Mouse (Mus musculus): ENCODE measurements around the gene Gpr155.

Gene Gpr155

DNA sequence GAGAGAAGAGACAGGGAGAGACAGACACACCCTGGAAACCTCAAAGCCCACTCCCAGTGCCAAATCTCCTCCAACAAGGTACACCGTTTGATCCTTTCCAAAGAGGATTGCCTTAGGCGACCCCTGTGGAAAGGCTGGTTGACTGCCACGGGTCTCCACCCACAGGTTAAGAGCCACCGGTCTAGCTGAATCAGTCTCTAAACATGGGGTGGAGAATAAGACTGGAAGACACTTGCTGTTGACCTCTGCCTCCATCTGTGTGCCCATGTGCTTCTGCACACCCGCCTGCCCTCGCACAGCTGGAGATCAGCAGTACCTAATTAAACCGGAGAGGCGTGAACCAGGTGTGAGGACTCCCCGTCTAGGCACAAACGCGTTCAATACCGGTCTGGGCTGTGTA is 63.4 kb downstream of the Gpr155 start:
- no peak for DNase-seq (ENCODE audit: low read depth, low spot score)

DNA sequence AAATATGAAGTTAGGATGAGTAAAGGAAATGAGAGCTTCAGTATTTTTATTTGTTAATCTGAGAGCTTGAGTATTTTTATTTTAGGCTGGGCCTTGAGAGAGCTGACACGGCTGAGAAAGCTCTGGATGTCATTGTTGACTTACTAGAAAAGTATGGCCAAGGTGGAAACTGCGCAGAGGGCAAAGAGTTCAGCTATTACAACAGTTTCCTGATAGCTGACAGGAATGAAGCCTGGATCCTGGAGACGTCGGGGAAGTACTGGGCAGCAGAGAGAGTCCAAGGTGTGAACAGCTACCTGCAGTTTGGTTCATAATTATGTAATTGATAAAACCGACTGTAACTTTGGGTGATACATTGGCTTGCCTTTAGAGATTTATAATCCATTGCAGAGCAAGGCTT is 67.2 kb downstream of the Gpr155 start:
- DNase-seq (ENCODE audit: low read depth, low spot score): no peak

DNA sequence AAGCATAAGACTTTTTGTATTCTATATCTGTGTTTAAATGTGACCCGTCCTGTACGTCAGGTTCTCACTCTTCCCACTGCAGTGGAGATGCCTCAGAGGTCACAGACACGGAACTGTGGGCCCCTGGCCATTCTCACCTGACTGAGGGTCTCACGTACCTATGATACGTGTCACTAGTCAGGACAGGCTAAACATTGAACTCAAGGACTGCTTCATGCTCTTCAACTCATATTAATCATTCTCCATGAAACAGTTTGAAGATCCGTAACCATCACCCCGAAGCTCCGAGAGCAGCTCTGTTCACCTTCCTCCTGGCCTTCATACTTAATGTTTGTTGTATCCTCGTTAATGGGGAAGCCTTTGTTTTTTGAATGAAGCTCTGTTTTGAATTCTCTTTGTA is 68.9 kb downstream of the Gpr155 start:
- no peak for DNase-seq (ENCODE audit: low read depth, low spot score)

DNA sequence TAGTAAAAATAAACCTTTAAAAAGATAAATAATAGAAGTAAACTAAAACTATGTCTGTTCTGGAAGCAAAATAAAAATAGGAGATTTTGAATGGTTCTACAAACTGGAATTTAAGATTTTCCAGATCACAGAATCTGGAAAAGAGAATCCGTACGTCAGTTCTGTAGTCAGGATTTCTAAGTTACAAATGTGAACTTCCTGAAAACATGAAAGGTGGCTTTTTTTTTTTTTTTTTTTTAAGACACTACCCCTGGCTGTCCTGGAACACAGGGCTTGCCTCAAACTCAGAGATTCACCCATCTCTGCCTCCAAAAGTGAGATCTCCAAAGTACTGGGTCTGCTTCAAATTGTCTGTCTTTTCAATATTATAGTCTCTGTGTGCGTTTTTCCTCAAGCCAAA is 72.1 kb downstream of the Gpr155 start:
- DNase-seq (ENCODE audit: low read depth, low spot score): no peak

DNA sequence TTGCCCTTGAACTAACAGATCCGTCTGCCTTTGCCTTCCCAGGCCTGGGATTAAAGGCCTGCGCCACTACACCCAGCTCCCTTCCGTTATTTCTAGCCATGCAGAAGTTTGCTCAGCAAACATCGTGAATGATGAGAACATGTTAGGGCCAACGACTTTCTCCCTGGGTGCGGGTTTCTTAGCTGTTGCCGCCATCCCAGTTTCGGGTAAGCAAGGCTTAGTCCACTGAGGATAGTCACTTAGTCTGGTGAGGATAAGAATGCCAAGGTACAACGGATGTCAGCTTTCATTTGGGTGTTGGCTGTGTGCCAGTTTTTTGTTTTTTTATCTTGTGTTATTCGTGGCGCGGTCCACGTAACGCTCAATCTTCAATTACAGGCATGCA is 73.3 kb downstream of the Gpr155 start:
- DNase-seq (ENCODE audit: low read depth, low spot score): no peak

DNA sequence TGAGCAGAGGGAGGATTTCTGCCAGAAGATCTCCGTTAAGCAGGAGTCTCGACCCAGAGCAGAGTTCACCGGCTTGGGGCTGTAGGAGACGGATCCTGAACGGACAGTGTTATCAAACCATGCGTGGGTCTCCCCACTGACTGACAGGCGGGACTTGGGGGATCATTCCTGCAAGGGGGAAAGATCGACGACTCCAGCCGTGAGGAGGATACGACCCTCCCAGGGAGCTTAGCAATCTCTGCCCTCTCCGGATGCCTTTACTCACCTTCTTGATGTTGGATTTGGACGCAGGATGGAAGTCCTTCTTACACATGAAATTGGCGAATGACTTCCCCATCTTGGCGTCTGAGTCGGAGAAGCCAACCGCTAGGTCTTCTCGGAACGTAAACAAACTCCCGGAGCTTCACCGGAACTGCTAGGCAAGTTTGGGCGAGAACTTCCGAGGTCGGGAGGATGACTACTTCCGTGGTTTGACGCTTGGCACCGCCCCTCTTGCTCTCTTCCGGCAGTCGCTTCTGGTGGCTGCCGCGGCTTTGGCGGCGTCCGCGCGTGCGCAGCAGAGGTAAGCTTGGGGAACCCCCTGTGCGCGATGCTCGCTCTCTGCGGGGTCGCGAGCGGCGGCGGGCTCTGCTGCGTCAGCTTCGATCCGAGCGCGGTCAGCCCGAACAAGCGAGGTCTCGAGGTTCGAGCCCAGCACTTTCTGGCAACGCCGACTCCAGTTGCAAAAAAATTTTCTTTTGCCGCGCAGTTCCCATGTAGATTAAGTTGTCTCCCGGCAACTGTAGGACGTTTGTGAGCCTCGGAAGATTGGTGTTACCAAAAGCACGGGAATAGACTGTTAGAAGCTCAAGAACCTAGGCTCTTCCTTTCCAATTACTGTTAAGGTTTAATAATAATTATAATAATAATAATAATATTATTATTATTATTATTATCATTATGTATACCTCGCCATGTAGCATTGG is 73.9 kb downstream of the Gpr155 start, which contains the start of the genes Scrn3 and Cir1:
Gene Scrn3, plus strand, starts transcription at position 450 of the 965 bp plus-strand sequence.
Gene Cir1, minus strand, starts transcription at position 550 of the 965 bp plus-strand sequence.
- peak; percentile 98 for DNase-seq (ENCODE audit: low read depth, low spot score)

DNA sequence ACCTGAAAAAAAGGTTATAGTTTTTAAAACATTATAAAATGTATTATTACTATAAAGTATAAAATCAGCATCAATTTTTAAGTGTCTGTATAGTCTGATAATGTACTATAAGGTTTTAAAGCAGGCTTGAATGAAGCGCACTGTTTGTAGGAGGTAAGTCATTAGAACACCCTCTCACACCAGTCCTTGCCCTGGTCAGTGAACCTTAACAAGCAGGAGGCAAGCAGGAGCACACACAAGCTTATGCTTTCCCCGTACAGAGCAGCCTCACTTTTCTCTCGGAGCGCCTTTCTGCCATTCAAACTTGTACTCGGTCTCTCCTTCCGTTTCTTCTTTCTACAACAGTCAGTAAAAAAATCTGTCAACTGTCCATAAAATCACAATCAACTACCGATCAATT is 80.4 kb downstream of the Gpr155 start:
- no peak for DNase-seq (ENCODE audit: low read depth, low spot score)

DNA sequence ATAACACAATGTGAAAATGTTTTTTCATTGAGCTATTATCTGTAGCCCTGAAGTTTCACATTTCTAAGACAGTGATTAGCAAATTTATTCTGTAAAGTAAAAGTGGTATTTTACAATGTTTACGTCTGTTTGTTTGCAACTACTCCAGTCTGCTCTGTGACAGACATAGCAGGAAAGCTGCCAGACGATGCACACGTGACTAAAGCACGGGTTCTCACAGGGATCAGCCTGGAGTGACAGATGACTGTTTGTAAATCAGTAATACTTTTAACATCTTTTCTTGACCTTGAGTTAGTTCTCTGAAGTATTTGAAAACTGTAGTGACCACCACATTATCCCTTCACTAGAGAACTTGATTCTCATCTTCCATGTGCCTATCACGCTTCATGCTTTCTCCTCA is 81.9 kb downstream of the Gpr155 start:
- DNase-seq (ENCODE audit: low read depth, low spot score): no peak

DNA sequence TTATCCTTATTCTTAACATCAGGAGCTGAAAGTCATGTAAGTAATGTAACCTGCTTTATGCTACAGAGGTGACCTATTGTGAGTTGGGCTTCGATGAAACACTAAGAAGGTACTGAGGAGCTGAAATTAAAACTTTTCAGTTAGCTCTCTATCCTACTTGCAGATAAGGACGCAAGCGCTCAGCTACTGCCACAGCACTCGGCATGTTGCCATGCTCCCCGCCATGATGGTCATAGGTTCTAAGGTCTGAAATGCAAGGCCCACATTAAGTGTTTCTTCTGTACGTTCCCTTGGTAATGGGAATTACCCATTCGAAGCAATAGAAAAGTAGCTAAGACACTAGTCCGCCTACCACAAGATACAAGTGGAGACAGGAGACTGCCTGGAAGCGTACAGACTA is 83.7 kb downstream of the Gpr155 start:
- no peak for DNase-seq (ENCODE audit: low read depth, low spot score)

DNA sequence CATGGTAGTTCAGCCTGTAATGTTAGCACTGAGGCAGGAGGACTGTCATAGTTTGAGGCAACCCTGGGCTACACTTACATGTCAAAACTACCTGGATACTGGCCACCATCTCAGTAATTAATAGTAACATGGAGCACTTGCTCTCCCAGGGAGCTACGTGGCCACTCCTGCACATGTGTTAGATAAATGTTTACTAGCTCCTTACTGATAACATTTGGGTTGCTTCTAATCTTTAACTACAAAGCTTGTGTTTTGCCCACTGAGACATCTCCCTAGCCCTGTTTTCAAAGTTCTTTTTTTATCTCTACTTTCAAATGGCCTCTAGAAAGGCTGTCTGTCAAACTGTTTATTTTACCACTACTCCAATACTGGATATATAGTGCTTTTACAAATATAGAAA is 84.4 kb downstream of the Gpr155 start:
- DNase-seq (ENCODE audit: low read depth, low spot score): no peak

DNA sequence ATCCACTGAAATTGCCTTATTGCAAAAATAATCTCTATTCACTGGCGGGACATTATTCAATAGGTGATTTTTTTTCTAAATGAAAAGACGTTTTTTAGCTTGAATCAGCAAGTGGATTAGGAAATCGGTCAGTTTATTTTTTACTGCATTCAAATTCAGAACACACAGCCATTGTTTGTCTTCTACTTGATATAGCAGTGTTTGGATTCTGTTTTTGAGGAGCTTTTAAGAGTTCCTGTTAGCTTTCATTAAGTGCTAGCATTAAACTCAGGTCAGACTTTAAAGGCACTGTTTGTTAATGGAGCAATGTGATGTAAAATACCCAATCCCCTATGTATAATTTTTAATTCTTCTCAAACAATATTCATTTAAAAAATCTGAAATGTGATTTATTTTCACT is 87.5 kb downstream of the Gpr155 start:
- no peak for DNase-seq (ENCODE audit: low read depth, low spot score)

DNA sequence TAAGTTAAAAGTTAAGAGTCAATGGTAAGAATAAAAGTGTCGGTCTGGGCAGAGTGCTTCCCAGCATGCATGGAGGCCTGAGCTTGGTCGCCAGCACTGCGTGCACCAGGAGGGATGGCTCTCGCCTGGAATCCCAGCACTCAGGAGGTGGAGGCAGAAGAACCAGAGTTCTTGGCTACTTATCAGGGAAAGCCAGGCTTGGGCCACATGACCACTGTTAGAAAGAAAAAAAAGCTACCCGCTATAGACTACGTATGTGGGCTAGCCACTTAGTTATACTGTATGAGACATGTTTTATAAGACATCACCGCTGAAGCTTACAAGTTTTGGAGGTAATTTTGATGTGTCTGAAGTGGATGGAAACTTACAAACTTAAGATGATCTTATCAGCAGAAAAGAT is 88.2 kb downstream of the Gpr155 start:
- DNase-seq (ENCODE audit: low read depth, low spot score): no peak

DNA sequence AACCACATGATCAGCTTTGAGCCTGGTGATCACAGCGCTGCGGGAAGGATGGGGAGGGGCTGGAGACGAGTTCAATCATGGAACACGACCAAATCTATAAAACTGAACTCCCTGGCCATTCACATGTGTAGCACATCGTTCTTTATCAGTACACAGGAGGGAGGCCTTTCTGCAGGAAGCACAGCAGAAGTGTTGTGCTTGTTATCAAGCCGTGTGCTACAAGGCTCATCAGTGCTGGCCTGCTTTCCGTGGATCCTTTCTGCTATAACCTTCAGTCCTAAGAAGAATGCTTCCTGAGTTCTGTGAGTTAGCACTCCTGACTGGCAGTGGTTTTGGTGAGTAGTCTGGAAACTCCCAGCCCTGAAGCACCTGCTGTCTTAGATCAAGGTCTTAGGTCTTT is 91.3 kb downstream of the Gpr155 start:
- no peak for DNase-seq (ENCODE audit: low read depth, low spot score)
